Mouse (Mus musculus) cerebellum, adult 2 months (tissue): Measurements from ENCODE around the gene Tle3.

Experiments
- CTCF ChIP-seq: fragments of 200-500 bp; IDR thresholded peaks from 2 replicates; pipeline ENCODE4 v1.5.1; 2011; ENCODE audit warnings: low read depth, mild to moderate bottlenecking, control low read depth, low read length, moderate library complexity, borderline replicate concordance; ENCODE audit not compliant: insufficient read depth
- POLR2A ChIP-seq: fragments of 200-500 bp; IDR thresholded peaks from 2 replicates; pipeline ENCODE4 v1.6.1; 2011; ENCODE audit warnings: low read length, control low read depth, borderline replicate concordance; ENCODE audit not compliant: insufficient read depth

- TF ChIP-seq CTCF (no peak), POLR2A (no peak)
Observed at GRCm38 (mm10) chr9:61435191-61435989, 63.2 kb downstream of the Tle3 start.
